Mouse (Mus musculus): ENCODE data around the gene Pick1.
"Not testable (repeated sequence)": the region's sequence is repeated elsewhere in the genome, so short reads cannot be mapped to it uniquely, and the experiment has no call there.

The Pick1 gene

GRCm38 (mm10) chr15:79229058-79229821, at the start of gene Pick1, which contains the start of gene Gm49486:
TSS of gene Pick1 (plus strand) at chr15:79229173.
TSS of gene Gm49486 (plus strand) at chr15:79229391.
- peak; percentile 87 to 96 for DNase-seq

GRCm38 (mm10) chr15:79185213-79185612, 43.8 kb upstream of the Pick1 start:
- no peak for DNase-seq

DNA sequence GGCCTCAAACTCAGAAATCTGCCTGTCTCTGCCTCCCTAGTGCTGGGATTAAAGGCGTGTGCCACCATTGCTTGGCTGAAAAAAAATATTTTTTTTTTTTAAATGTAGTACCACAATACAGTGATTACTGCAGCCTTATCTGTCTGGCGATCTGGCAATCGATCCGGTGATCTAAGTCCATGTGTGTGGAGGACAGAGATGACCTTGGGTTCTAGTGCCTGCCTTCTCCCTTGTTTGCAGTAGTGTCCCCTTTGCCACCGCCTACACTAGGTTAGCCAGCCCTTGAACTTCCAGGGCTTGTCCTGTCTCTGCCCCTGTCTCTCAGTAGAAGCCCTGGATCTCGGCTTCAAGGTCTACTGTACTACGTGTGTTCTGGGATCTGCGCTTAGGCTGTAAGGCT, 41.2 kb upstream of the Pick1 start:
- no peak for DNase-seq

- no peak for DNase-seq
These were observed 37.5 kb upstream of the Pick1 start for GRCm38 (mm10) chr15:79191426-79191825.

- DNase-seq = no peak
These were observed 36.5 kb upstream of the Pick1 start for GRCm38 (mm10) chr15:79192450-79192849.

GRCm38 (mm10) chr15:79192885-79193845, 35.8 kb upstream of the Pick1 start:
- peak; percentile 16 to 17 for DNase-seq

DNA sequence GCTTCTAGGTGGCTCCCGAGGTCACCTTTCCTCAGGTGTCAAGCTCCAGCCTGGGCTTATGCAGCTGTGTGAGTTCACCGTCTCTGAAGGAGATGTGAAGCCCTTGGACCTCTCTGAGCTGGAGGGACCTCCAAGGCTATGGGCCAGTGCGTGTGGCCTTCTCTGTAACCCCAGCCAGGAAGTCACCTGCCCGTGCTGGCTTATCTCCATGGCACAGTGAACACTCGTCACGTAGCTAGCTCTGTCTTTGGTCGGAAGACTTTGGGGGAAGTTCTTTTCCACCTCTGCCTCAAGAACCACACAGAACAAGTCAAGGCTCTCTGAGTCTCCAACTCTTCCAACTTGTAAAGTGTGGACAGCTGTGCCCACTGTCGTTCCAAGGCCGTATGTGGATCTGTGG, 34.9 kb upstream of the Pick1 start:
- DNase-seq = no peak

- no peak for DNase-seq
These were observed 34.0 kb upstream of the Pick1 start for GRCm38 (mm10) chr15:79194946-79195345.

- DNase-seq = no peak
These were observed 33.5 kb upstream of the Pick1 start for GRCm38 (mm10) chr15:79195492-79195891.

GRCm38 (mm10) chr15:79199390-79199976, 29.5 kb upstream of the Pick1 start:
- DNase-seq = no peak

DNA sequence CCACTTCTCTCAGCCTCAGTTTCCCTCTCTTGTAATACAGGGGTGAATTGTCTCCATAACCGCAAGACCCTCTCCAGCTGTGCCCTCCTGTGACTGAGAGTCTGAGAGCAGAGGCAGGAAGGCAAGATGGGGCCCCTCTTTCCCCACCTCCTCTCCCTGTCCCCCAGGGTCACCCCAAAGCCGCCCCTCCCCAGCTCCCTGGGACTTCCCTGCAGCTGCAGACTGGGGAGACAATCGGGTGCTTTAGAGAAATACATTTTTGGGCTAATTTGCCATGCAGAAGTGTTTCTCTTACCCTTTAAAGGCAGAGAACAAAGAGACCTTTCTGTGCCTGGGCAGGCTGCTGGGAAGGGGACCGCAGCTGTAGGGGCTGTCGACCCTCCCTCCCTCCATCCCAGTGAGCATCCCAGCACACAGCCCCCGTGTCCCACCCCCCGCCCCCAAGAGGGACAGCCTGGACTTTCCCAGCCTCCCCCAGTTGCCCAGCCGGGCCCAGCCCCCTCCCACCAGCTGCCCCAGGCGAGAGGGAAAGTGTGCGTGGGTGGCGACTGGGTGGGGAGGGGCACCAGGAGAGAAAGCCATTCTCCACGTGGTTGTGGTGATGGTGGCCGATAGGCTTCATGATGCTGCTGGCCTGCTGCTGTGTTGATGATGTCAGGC, 27.4 kb upstream of the Pick1 start:
- no peak for DNase-seq

- DNase-seq = no peak
These were observed 26.4 kb upstream of the Pick1 start for GRCm38 (mm10) chr15:79202575-79202974.

DNA sequence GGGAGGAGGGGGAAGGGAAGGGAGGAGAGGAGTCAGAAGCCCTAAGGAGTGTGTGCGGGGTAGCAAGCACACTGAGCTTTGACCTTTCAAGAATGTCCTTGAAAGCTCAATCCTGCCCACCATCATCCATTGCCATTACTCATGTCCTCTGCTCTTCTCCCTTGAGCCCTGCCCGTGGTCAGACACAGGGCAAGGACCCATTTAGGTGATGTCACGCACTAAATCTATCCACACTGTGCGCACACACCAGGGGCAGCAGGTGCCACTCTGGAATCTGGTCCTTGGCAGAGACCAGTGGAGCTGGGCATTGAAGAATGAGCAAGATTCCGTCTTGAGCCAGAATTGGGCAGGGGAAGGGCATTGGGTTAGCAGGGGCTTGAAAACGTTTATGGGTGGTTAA, 20.8 kb upstream of the Pick1 start:
- no peak for DNase-seq

- peak in 1 of 2 experiments; percentile 19 for DNase-seq
These were observed 20.1 kb upstream of the Pick1 start for GRCm38 (mm10) chr15:79208758-79209439.

- no peak for DNase-seq
These were observed 18.6 kb upstream of the Pick1 start for GRCm38 (mm10) chr15:79210357-79210756.

DNA sequence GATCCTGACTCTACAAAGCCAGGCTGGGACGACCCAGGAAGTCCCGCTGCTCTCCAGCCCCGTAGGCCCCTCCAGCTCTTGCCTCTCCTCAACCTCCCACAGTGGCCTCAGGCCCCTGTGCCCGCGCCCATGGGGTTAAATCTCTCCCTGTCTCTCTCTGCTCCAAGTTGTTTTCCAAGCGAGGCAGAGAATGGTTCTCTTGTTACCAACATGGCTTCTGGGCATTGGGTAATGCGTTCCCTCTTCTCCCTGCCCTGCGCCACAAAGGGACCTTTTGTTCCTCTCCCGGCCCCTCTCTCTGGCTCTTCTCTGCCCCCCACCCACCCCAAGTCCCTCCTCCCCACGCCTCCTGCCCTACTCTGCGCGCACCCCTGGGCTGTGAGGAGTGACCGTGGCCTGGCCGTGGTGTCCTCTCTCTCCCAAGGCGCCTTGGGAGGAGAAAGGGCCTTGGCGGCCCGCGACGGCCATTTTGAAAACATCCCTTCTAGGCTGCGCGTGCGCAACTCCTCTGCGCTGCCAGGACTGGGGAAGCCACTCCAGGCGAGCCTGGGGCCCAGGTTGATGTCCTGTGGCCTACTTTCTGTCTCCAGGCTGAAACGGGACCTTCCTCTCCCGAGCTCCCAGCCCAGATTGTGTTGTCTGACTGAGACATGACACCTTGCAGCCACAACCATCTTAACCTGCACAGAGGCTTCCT, 16.1 kb upstream of the Pick1 start:
- DNase-seq = peak in 1 of 2 experiments; percentile 8

DNA sequence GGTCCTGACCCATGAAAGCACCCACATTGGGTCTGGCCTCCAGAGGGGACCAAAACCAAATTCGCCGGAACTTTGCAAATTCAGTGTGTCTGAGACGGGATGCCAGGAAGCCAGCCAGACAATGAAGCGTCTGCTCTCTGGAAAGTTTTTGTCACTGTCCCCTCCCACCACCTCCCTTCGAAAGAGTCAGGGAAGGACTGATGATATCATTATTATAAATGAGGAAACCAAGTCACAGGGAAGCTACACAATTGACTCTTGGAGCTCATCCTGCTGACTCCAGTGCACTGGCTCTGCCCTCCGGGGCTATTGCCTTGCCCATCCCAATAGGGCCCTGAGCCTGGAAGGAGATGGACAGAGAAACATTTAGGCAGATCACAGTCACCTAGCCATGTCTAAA, 15.4 kb upstream of the Pick1 start:
- DNase-seq = no peak

DNA sequence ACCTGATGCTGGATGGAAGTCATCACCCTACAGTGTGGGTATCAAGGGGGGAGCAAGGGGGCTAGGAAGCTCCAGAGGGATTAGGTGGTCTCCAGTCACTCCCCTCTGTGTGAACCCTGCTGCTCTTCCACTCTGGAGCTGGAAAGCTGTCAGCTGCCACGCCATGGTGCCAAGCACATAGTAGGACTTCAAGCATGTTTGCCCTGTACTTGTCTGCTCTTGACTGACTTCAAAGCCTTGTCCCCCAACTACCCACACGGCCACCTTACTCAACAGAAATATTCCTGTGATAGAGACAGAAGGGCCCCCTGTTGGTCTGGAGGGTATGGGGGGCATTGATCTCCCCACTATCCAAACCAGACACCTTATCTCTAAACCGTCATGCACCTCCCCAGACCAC, 12.8 kb upstream of the Pick1 start:
- DNase-seq = no peak

- no peak for DNase-seq
These were observed 9.4 kb upstream of the Pick1 start for GRCm38 (mm10) chr15:79219572-79219971.

GRCm38 (mm10) chr15:79223641-79224040, 5.3 kb upstream of the Pick1 start:
- no peak for DNase-seq

- peak; percentile 85 to 89 for DNase-seq
These were observed 4.3 kb upstream of the Pick1 start for GRCm38 (mm10) chr15:79224685-79225084.

- not testable (repeated sequence) for DNase-seq
These were observed 3.2 kb upstream of the Pick1 start for GRCm38 (mm10) chr15:79225780-79226179.
